Mouse (Mus musculus): ENCODE measurements around the gene Stx5a. TPM values are rescaled to one million over a fixed set of nuclear protein-coding genes. Genes with fewer than 3 reads are reported as not detected.

The Stx5a gene
- polyA plus RNA-seq, 1 experiment from 2014 or later: 136 TPM

- peak within 1 kb of the TSS; percentile 99 for H3K27ac ChIP-seq (ENCODE audit: low read length)
- under 1% methylated on average over 68 of the region's 68 CpGs for WGBS
Observed at GRCm38 (mm10) chr19:8774086-8774835, 33.0 kb downstream of the Stx5a start, which contains the start of gene Tmem179b. TSS of gene Tmem179b (minus strand) at chr19:8774467.

GRCm38 (mm10) chr19:8774951-8775421 lies 33.8 kb downstream of the Stx5a start:
- Histone ChIP-seq H3K27me3 (replicated peaks; ENCODE audit: control insufficient read depth, insufficient read depth, low read length) (no peaks in the 10 kb centered on the region), H3K4me1 (replicated peaks; ENCODE audit: control insufficient read depth, insufficient read depth, low read length) (peaks cover 34% of the 10 kb centered on the region), H3K9me3 (ENCODE audit: control insufficient read depth, low read length) (no peaks in the 10 kb centered on the region), H3K4me3 (replicated peaks; ENCODE audit: low read length) (peak overlapping the region; percentile 82), H3K36me3 (ENCODE audit: control insufficient read depth, insufficient read depth) (peaks cover 9% of the 10 kb centered on the region; the same call in 1 of the 2 replicates), H3K9ac (replicated peaks; ENCODE audit: low read depth, low read length) (peak overlapping the region; percentile 96), H3K4me2 (ENCODE audit: low read length) (peak overlapping the region; percentile 99), H3K27ac (ENCODE audit: low read length) (peak overlapping the region; percentile 99)
- ATAC-seq: no peak
- 5% methylated on average over 20 of the region's 20 CpGs for WGBS

More at GRCm38 (mm10) chr19:8774086-8774835, 33.0 kb downstream of the Stx5a start, which contains the start of gene Tmem179b:
- peak within 1 kb of the TSS; percentile 99 for H3K4me2 ChIP-seq (ENCODE audit: low read length)
- H3K9me3 ChIP-seq (ENCODE audit: control insufficient read depth, low read length): no peaks in the 10 kb centered on the region
- no peaks in the 10 kb centered on the region for H3K27me3 ChIP-seq (replicated peaks; ENCODE audit: control insufficient read depth, insufficient read depth, low read length)
- H3K9ac ChIP-seq (replicated peaks; ENCODE audit: low read depth, low read length): peak within 1 kb of the TSS; percentile 96
- H3K4me1 ChIP-seq (replicated peaks; ENCODE audit: control insufficient read depth, insufficient read depth, low read length): peaks cover 34% of the 10 kb centered on the region
- peak; percentile 95 for ATAC-seq
- peaks cover 13% of the 10 kb centered on the region for H3K36me3 ChIP-seq (ENCODE audit: control insufficient read depth, insufficient read depth)
- H3K4me3 ChIP-seq (replicated peaks; ENCODE audit: low read length): peak within 1 kb of the TSS; percentile 82

- H3K4me1 ChIP-seq (replicated peaks; ENCODE audit: control insufficient read depth, insufficient read depth, low read length): peaks cover 16% of the 10 kb centered on the region
- H3K27me3 ChIP-seq (replicated peaks; ENCODE audit: control insufficient read depth, insufficient read depth, low read length): no peaks in the 10 kb centered on the region
- peaks cover 8% of the 10 kb centered on the region for H3K36me3 ChIP-seq (ENCODE audit: control insufficient read depth, insufficient read depth)
- peak within 1 kb of the TSS; percentile 81 for H3K27ac ChIP-seq (ENCODE audit: low read length)
- WGBS: under 1% methylated on average over 32 of the region's 32 CpGs
- H3K4me2 ChIP-seq (ENCODE audit: low read length): peak within 1 kb of the TSS; percentile 64
- peak within 1 kb of the TSS; percentile 81 for H3K9ac ChIP-seq (replicated peaks; ENCODE audit: low read depth, low read length)
- ATAC-seq: peak; percentile 100
- H3K4me3 ChIP-seq (replicated peaks; ENCODE audit: low read length): peak within 1 kb of the TSS; percentile 86
- H3K9me3 ChIP-seq (ENCODE audit: control insufficient read depth, low read length): no peaks in the 10 kb centered on the region
Observed at GRCm38 (mm10) chr19:8786008-8786781, 45.0 kb downstream of the Stx5a start, which contains the start of gene Taf6l. TSS of gene Taf6l (minus strand) at chr19:8786417.

- no peak for ATAC-seq
- Histone ChIP-seq H3K36me3 (ENCODE audit: control insufficient read depth, insufficient read depth) (peaks cover 8% of the 10 kb centered on the region), H3K27me3 (replicated peaks; ENCODE audit: control insufficient read depth, insufficient read depth, low read length) (no peaks in the 10 kb centered on the region), H3K4me2 (ENCODE audit: low read length) (no peak overlapping the region), H3K4me1 (replicated peaks; ENCODE audit: control insufficient read depth, insufficient read depth, low read length) (peaks cover 16% of the 10 kb centered on the region), H3K4me3 (replicated peaks; ENCODE audit: low read length) (no peak overlapping the region), H3K9me3 (ENCODE audit: control insufficient read depth, low read length) (no peaks in the 10 kb centered on the region), H3K27ac (ENCODE audit: low read length) (peak overlapping the region; percentile 37; the same call in 1 of the 2 replicates), H3K9ac (replicated peaks; ENCODE audit: low read depth, low read length) (no peak overlapping the region)
- WGBS: 15% methylated on average over 3 of the region's 3 CpGs
Observed at GRCm38 (mm10) chr19:8788521-8788920, 47.3 kb downstream of the Stx5a start.

- Histone ChIP-seq H3K27me3 (replicated peaks; ENCODE audit: control insufficient read depth, insufficient read depth, low read length) (no peaks in the 10 kb centered on the region), H3K9me3 (ENCODE audit: control insufficient read depth, low read length) (no peaks in the 10 kb centered on the region), H3K9ac (replicated peaks; ENCODE audit: low read depth, low read length) (no peak overlapping the region), H3K4me3 (replicated peaks; ENCODE audit: low read length) (no peak overlapping the region), H3K27ac (ENCODE audit: low read length) (peak overlapping the region; percentile 37), H3K4me1 (replicated peaks; ENCODE audit: control insufficient read depth, insufficient read depth, low read length) (peaks cover 16% of the 10 kb centered on the region), H3K36me3 (ENCODE audit: control insufficient read depth, insufficient read depth) (peaks cover 14% of the 10 kb centered on the region), H3K4me2 (ENCODE audit: low read length) (no peak overlapping the region)
- WGBS: 24% methylated on average over 1 of the region's 1 CpGs
- no peak for ATAC-seq
Observed at GRCm38 (mm10) chr19:8789171-8789570, 48.0 kb downstream of the Stx5a start.

GRCm38 (mm10) chr19:8790171-8790570 lies 49.0 kb downstream of the Stx5a start:
- peak overlapping the region; percentile 37 for H3K27ac ChIP-seq (ENCODE audit: low read length)
- WGBS: 82% methylated on average over 7 of the region's 7 CpGs

GRCm38 (mm10) chr19:8798264-8798946 lies 57.2 kb downstream of the Stx5a start, which contains the start of gene Polr2g:
TSS of gene Polr2g (minus strand) at chr19:8798577.
- H3K9ac ChIP-seq (replicated peaks; ENCODE audit: low read depth, low read length): peak within 1 kb of the TSS; percentile 66
- H3K4me2 ChIP-seq (ENCODE audit: low read length): peak within 1 kb of the TSS; percentile 87
- H3K36me3 ChIP-seq (ENCODE audit: control insufficient read depth, insufficient read depth): peaks cover 12% of the 10 kb centered on the region
- ATAC-seq: peak; percentile 61
- peak within 1 kb of the TSS; percentile 61 for H3K4me3 ChIP-seq (replicated peaks; ENCODE audit: low read length)
- no peaks in the 10 kb centered on the region for H3K27me3 ChIP-seq (replicated peaks; ENCODE audit: control insufficient read depth, insufficient read depth, low read length)
- WGBS: 2% methylated on average over 25 of the region's 25 CpGs
- peak within 1 kb of the TSS; percentile 60 for H3K27ac ChIP-seq (ENCODE audit: low read length)
- no peaks in the 10 kb centered on the region for H3K9me3 ChIP-seq (ENCODE audit: control insufficient read depth, low read length)
- H3K4me1 ChIP-seq (replicated peaks; ENCODE audit: control insufficient read depth, insufficient read depth, low read length): peaks cover 20% of the 10 kb centered on the region

More at GRCm38 (mm10) chr19:8790171-8790570, 49.0 kb downstream of the Stx5a start:
- H3K9me3 ChIP-seq (ENCODE audit: control insufficient read depth, low read length): no peaks in the 10 kb centered on the region
- ATAC-seq: no peak
- no peak overlapping the region for H3K4me2 ChIP-seq (ENCODE audit: low read length)
- H3K4me3 ChIP-seq (replicated peaks; ENCODE audit: low read length): no peak overlapping the region
- peaks cover 12% of the 10 kb centered on the region for H3K4me1 ChIP-seq (replicated peaks; ENCODE audit: control insufficient read depth, insufficient read depth, low read length)
- peaks cover 18% of the 10 kb centered on the region for H3K36me3 ChIP-seq (ENCODE audit: control insufficient read depth, insufficient read depth)
- H3K9ac ChIP-seq (replicated peaks; ENCODE audit: low read depth, low read length): no peak overlapping the region
- H3K27me3 ChIP-seq (replicated peaks; ENCODE audit: control insufficient read depth, insufficient read depth, low read length): no peaks in the 10 kb centered on the region

- ATAC-seq: no peak
- Histone ChIP-seq H3K4me1 (replicated peaks; ENCODE audit: control insufficient read depth, insufficient read depth, low read length) (peaks cover 21% of the 10 kb centered on the region), H3K36me3 (ENCODE audit: control insufficient read depth, insufficient read depth) (peaks cover 7% of the 10 kb centered on the region), H3K9me3 (ENCODE audit: control insufficient read depth, low read length) (no peaks in the 10 kb centered on the region), H3K27me3 (replicated peaks; ENCODE audit: control insufficient read depth, insufficient read depth, low read length) (no peaks in the 10 kb centered on the region), H3K4me3 (replicated peaks; ENCODE audit: low read length) (no peak overlapping the region; the same call in 1 of the 2 replicates), H3K27ac (ENCODE audit: low read length) (no peak overlapping the region), H3K4me2 (ENCODE audit: low read length) (no peak overlapping the region; the same call in 1 of the 2 replicates), H3K9ac (replicated peaks; ENCODE audit: low read depth, low read length) (no peak overlapping the region)
Observed at GRCm38 (mm10) chr19:8798947-8799315, 57.7 kb downstream of the Stx5a start.
